Mouse (Mus musculus) mature B cell (primary cell): ENCODE results near the gene Nnmt.

ENCODE experiments used
- in situ Hi-C: fragments of 300-500 bp; cut with MboI; formaldehyde crosslinking; loops from 2 replicates; pipeline ENCODE4 v1.14.3; 2019

The Nnmt gene

DNA sequence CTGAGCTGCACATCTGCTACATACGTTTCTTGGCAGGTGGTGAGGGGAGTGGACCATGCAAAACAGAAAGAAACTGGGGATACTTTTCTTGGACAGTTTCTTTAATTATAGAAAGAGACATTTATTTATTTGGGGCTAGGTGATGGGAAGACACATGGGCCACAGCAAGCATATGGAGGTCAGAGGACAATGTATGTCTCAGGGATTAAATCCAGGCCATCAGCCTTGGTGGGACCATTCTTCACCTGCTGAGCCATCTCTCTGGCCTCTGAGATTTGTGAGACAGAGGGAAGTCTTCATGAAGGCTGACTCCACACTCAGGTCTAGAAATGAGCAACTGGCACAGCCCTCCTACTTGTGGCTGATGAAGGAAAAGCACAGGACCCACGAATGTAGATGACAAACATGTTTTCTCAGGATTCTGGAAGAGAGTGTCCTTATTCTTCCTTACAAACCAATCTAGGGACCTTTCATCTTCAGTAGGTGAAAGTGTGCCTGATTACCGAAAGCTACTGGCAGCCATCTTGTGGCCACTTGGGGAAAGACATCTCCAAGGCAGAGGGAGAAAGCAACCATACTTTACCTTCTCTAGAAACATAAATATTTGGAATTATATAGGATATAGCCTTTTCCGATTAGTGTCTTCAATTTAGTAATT lies 45.3 kb downstream of the Nnmt start:
- in situ Hi-C loops, result loop anchor here (5.0 kb wide), 1 partner anchor 62 kb away; the partner anchor contains the start of genes Gm5617 and Rbm7

DNA sequence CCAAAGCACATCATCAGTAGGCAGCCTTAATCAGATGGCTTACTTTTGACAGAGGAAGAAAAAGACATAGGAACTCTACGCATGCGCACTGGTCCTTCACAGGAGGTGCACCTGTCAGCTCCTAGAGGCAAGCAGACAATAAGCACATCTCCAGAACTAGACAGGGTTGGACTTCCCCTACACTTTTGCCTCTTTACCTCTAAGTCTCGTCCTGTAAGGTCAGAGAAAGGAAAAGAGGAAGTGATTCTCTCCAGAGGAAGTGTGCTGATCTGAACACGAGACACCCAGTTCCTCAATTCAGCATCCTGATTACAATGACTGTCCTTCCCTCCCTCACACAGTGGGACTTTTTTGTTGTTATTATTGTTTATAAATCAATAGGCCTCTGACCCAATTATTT lies 46.3 kb downstream of the Nnmt start:
- in situ Hi-C loops, result loop anchor here (5.0 kb wide), 1 partner anchor 61 kb away; the partner anchor contains the start of genes Gm5617 and Rbm7

DNA sequence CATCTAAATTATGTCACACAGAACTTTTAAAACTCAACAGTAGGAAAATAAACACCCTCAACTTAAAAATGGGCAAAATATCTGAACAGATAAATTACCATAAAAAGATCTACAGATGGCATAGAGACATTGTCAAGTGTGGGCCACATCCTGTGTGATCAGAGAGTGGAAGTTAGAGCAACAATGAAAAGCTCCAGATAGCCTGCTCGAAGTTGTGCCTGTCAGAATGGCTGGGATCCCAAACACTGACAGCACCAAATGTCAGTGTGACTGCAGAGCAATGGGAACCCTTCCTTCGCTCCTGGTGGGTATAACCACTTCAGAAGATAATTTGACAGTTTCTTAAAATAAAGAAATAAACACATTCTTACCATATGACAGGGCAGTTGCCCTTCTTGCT lies 55.9 kb downstream of the Nnmt start:
- in situ Hi-C loops, result no loop called here

GRCm38 (mm10) chr9:48547233-48547632 lies 57.7 kb downstream of the Nnmt start:
- in situ Hi-C loops, result no loop called here
